Mouse (Mus musculus): Measurements from ENCODE around the gene Gjd3. TPM values are rescaled to one million over a fixed set of nuclear protein-coding genes. Genes with fewer than 3 reads are reported as not detected.

Gjd3 gene
- total and polyA plus RNA-seq, 3 experiments: not detected

- H3K27ac ChIP-seq (ENCODE audit: control insufficient read depth, low read depth, low read length): no peak overlapping the region
- TF ChIP-seq MAZ (IDR thresholded peaks at IDR 0.05; ENCODE audit: low read depth, low read length): no peak
- TF ChIP-seq ZNF384 (IDR thresholded peaks at IDR 0.05; ENCODE audit: low read depth, low read length): no peak
- no peak for TF ChIP-seq EP300 (IDR thresholded peaks at IDR 0.05; ENCODE audit: low read depth in 1 of 2, low read length in 2 of 2)
- TF ChIP-seq JUND (IDR thresholded peaks at IDR 0.05; ENCODE audit: low read depth, low read length): no peak
- TF ChIP-seq MAX (IDR thresholded peaks at IDR 0.05; ENCODE audit: low read length): no peak
- no peak for TF ChIP-seq MEF2A (IDR thresholded peaks at IDR 0.05; ENCODE audit: extremely low read depth, insufficient replicate concordance, low read depth, low read length, poor library complexity, severe bottlenecking)
- no peak for TF ChIP-seq ZKSCAN1 (IDR thresholded peaks at IDR 0.05; ENCODE audit: low read depth, low read length)
- no peak for TF ChIP-seq BHLHE40 (IDR thresholded peaks at IDR 0.05; ENCODE audit: borderline replicate concordance, low read depth, low read length)
- no peak for TF ChIP-seq ZC3H11A (IDR thresholded peaks at IDR 0.05; ENCODE audit: low read depth, low read length)
- TF ChIP-seq NRF1 (IDR thresholded peaks at IDR 0.05; ENCODE audit: insufficient read depth, low read depth, low read length, poor library complexity, severe bottlenecking): no peak
- TF ChIP-seq E2F4 (IDR thresholded peaks at IDR 0.05; ENCODE audit: borderline replicate concordance, low read depth, low read length): no peak
- peaks cover 0 to 6% of the 10 kb centered on the region in 2 experiments; a peak in 2 of 4 replicates for H3K36me3 ChIP-seq (ENCODE audit: control insufficient read depth in 1 of 2, insufficient read depth in 2 of 2, low read length in 2 of 2)
- peaks cover 0 to 6% of the 10 kb centered on the region in 2 experiments for H3K4me1 ChIP-seq (ENCODE audit: control insufficient read depth in 1 of 2, insufficient read depth in 2 of 2, low read length in 2 of 2)
- no peaks in the 10 kb centered on the region for H3K79me2 ChIP-seq (ENCODE audit: control insufficient read depth, insufficient read depth, low read length, poor library complexity)
- H3K4me3 ChIP-seq (ENCODE audit: control insufficient read depth in 1 of 2, insufficient read depth in 1 of 2, low read depth in 2 of 2, low read length in 2 of 2): no peak overlapping the region
- no peaks in the 10 kb centered on the region for H3K27me3 ChIP-seq (ENCODE audit: control insufficient read depth in 1 of 2, insufficient read depth in 2 of 2, low read length in 2 of 2)
- DNase-seq (ENCODE audit: low read depth, low spot score): no peak
- H3K9ac ChIP-seq (ENCODE audit: control insufficient read depth, low read depth, low read length, poor library complexity, severe bottlenecking): no peak overlapping the region
- H3K9me3 ChIP-seq (replicated peaks; ENCODE audit: insufficient read depth, low read length): no peaks in the 10 kb centered on the region
These were observed 13.9 kb downstream of the Gjd3 start for GRCm38 (mm10) chr11:98968716-98969495.

- H3K9me3 ChIP-seq (replicated peaks; ENCODE audit: insufficient read depth, low read length): no peaks in the 10 kb centered on the region
- H3K4me3 ChIP-seq (ENCODE audit: control insufficient read depth in 1 of 2, insufficient read depth in 1 of 2, low read depth in 2 of 2, low read length in 2 of 2): no peak overlapping the region
- no peak for DNase-seq (ENCODE audit: low read depth, low spot score)
- H3K4me1 ChIP-seq (ENCODE audit: control insufficient read depth in 1 of 2, insufficient read depth in 2 of 2, low read length in 2 of 2): peaks cover 0 to 13% of the 10 kb centered on the region in 2 experiments
- H3K36me3 ChIP-seq (ENCODE audit: control insufficient read depth in 1 of 2, insufficient read depth in 2 of 2, low read length in 2 of 2): peaks cover 0 to 11% of the 10 kb centered on the region in 2 experiments; a peak in 2 of 4 replicates
- no peak overlapping the region for H3K9ac ChIP-seq (ENCODE audit: control insufficient read depth, low read depth, low read length, poor library complexity, severe bottlenecking)
- H3K27me3 ChIP-seq (ENCODE audit: control insufficient read depth in 1 of 2, insufficient read depth in 2 of 2, low read length in 2 of 2): no peaks in the 10 kb centered on the region
- no peaks in the 10 kb centered on the region for H3K79me2 ChIP-seq (ENCODE audit: control insufficient read depth, insufficient read depth, low read length, poor library complexity)
- TF ChIP-seq GATA1 (IDR thresholded peaks at IDR 0.05; ENCODE audit: low read depth, low read length) (no peak), POLR2AphosphoS5 (IDR thresholded peaks at IDR 0.05; ENCODE audit: borderline replicate concordance, low read depth, low read length) (no peak), MEF2A (IDR thresholded peaks at IDR 0.05; ENCODE audit: extremely low read depth, insufficient replicate concordance, low read depth, low read length, poor library complexity, severe bottlenecking) (no peak), RCOR1 (IDR thresholded peaks at IDR 0.05; ENCODE audit: low read depth, low read length) (no peak), ZMIZ1 (IDR thresholded peaks at IDR 0.05; ENCODE audit: low read depth, low read length) (no peak), MYC (IDR thresholded peaks at IDR 0.05; ENCODE audit: low read depth, low read length) (no peak), MAFK (IDR thresholded peaks at IDR 0.05; ENCODE audit: borderline replicate concordance, low read depth, low read length) (no peak)
- H3K27ac ChIP-seq (ENCODE audit: control insufficient read depth, low read depth, low read length): no peak overlapping the region
These were observed 14.7 kb downstream of the Gjd3 start for GRCm38 (mm10) chr11:98968079-98968478.

Measured in MEL (cell line).